Mouse (Mus musculus) CD4-positive helper T cell, adult 2 months (primary cell): ENCODE data around the gene Pdia5.

Experiments
- DNase-seq: peaks from one replicate; pipeline ENCODE4 v3.0.0-alpha.2; 2012; ENCODE audit warnings: low read depth, missing footprints, low spot score

The Pdia5 gene

DNA sequence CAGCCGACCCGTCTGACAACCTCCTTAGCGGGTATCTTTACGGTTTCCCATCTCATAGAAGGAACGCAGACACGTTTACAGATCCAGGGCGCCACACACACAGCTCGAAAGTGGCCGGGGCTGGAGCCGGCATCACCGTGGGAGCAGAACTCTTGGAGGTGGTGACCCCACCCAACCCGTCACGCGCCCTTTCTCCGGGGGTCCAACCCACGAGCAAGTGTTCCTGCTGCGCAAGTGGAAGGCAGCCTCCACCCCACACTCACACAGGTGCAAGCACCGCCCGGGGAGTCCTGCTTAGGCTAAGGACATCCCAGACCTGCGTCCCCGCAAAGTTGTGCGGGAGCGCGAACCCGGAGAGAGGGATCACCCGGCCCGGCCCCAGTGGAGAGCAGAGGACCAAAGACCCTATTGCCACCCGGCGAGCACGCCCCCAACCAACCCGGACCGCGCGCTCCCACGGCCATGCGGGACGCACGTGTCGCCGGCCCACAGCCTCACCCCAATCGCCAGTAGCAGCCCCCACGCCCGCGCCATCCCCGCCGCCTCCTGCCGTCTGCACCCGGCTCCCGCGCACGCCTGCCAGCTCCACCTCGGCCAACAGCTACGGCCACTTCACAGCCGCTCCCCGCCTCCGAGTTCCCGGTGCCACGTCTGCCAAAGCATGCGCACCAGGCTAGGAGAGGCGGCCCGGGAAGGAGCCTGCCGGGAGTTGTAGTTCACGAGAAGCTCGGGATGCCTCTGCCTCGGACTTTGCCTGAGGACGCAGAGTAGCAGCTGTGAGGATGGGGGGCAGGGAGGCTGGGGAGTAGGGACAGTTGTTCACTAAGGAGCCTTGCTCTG is at the start of gene Pdia5:
Gene Pdia5 (minus strand): TSS at position 643 of the 840 bp plus-strand sequence.
- DNase-seq: no peak

DNA sequence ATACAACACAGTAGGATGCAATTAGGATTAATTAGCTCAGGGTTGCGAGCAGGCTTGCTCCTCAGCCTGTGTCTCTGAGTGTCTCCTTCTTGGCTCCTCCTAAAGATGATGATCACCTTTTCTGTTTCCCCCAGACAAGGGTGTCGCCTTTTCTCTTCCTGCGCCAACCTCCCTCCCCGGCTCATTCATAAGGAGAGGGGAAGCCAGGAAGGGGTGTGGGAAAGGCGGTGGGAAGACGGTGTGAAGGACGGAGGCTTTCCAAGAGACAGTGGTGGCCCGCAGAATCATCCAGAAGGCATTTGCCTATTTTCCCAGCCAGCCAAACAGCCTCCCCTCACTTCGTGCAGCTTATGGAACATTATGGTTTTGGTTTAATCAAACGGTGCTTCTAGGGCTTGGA is 48.4 kb upstream of the Pdia5 start:
- no peak for DNase-seq

DNA sequence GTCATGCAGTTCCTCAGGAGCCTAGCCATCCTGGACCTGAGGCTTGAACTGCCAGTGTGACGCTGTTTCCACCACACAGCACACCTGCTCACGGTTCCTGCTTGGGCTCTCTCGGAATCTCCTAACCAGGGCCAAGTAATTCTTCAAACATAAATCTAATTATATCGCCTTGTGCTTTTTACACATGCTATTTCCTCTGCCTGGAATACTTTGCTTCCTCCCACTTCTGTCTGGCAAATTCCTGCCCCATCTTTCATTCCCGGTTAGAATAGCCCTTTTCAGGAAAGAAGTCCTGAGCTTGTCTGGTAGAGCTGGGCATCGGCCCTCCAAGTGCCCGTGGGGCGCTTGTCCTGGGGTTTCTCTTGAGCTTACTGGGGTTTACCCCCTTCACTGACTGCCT is 47.0 kb upstream of the Pdia5 start:
- no peak for DNase-seq

DNA sequence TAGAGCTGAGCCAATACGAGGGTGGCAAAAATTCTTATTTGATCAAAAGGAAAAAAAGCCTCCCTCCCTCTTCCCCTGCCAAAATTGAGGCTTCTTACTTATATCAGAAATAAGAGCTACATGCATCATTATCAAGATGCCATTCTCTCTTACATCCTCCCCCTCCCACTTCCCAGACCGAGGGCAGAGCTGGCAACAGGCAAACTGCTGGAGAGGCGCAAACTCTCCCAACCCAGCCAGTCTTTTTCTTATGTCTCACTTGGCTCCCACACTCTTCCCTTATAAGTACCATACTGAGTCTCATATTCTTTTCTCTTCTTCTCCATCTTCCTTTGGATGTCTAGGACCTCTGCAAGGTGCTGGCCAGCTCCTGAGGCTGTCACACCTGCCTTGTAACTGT is 44.0 kb upstream of the Pdia5 start:
- DNase-seq: no peak

DNA sequence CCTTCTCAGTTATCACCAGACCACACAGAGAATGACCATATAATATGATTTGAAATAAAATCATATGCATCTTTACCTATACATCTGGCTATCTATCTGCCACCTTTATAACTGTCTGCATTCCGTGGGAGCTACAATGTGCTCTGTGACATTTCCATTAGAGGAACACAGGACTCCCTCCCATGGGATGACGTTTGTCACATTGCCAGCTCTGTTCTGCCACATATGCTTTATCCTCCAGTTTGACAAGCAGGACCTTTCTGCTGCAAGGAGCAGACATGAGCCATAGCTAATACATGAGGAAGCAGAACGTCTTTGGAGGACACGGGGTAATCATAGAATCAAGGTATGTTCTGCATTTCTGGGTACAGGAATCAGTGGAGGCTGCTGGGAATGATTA is 33.5 kb upstream of the Pdia5 start:
- no peak for DNase-seq

DNA sequence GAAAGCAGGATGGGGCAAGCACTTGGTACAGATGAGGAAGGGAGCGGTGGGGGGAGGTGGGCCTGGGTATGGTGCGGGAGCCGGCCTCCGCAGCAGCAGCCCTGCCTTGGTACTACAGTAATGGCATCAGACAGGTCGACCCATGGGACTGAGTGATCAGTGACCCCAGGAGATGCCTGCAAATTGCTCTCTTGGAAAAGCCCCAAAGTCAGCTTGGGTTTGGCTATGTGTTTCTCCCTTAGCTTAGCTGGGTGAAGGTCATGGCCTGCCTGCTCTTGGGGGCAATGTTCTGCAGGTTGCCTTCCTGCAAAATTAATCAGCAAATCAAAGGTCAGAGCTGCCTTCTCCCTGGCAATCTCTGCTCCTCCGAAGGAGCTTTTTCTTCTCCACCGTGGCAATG is 28.6 kb upstream of the Pdia5 start:
- DNase-seq: no peak

DNA sequence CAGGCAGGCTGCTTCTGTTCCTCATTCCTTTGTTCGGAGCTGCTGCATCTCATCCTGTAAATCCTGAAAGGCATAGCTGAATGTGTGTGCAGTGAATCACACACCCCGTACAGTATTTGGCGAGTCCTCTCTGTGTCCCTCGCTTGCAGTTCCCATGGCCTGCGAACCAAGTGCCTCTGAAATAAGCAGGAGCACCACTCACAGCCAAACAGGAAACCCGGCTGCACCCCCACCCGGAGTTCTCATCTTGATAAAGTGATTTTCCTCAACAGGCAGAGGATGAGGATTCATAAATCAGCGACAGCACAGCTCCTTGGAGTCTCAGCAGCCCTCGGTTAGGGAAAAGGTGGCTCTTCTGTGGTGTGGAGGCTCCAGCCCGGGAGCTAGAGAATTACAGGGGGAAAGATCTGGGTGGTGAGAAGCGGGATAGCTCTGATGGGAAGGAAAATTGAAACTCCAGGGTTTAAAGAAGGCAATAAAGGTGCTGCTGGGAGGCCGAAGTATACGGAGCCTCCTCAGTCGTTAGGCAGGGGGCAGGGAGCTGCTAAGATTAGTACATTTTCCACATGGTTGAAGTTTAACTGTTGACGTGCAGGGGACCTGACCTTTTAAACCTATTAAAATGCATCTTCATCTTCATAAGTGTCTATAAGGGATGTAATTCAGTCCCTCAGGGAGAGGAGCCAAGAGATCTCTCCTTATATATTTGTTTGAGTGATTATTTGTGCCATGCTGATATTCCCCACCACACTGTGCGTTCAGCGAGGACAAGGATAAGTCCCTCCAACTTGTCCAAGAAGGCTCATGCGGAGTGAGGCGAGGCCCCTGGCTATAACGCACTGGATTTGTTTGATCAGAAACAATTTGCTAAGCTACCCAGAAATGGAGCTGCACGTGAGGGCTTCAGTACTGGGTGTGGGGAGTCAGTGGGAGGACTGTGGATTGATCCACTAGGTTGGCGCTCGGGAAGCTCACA is 27.6 kb upstream of the Pdia5 start:
- DNase-seq: no peak

DNA sequence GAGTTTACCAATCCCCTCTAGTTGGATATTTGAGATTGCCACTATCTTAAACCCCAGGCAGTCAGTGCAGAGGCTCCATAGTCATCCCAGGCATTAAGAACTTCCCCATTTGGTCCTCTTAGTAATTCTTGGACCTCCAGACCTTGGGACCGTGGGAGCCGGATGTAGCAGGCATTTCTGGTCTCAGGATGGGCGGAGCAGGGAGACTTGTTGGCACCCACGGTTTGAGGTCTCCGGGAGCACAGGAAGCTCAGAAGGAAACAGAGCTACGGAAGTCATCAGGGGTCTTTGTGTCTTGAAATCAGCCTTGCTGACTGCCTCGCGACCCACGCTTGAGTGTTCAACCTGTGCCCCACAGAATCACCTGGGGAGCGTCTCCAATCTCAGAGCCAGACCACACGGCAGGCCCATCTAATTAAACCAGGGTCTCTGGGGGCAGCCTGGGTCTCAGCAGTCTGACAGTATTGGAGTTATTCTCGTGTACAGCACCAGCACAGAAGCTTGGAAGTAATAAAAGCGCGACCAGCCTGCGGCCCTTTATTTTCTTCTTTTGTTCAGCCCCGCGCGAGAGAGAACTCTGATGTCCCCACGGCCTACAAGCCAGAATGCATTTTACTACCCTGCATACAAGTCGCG is 25.4 kb upstream of the Pdia5 start:
- no peak for DNase-seq

DNA sequence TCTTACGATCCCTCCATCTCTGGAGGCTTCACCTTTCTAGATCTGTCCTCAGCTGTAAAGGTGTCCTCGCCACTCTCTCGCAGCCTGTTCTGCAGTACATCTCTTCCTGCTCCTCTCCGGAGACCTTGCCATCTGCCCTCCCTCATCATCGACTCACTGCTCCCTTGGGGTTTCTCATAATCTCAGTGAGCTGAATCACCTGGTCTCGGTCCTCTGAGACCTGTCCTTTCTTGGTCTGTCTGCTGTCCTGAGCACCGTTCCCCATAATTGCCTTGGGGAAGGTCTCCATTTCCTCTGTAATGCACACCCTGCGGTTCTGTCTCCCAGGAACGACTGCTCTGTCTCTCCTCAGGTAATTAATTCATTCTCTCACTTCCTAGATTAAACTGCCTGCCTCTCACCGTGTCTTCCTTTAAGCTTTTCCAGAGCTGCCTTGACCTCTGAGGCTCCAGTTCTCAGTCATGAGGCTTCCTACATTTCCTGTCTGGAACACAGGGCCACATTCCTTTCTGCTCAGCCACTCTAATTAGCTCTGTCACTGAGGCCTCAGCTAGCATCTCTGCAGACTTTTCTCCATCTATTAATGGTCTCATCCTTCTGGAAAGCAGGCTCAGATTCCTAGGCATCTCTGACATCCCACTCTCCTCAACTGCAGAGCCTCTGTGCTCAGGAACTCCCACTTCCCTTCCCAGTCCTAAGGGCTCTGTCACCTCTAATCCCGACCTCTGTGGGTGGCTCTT is 18.8 kb upstream of the Pdia5 start:
- DNase-seq: no peak

DNA sequence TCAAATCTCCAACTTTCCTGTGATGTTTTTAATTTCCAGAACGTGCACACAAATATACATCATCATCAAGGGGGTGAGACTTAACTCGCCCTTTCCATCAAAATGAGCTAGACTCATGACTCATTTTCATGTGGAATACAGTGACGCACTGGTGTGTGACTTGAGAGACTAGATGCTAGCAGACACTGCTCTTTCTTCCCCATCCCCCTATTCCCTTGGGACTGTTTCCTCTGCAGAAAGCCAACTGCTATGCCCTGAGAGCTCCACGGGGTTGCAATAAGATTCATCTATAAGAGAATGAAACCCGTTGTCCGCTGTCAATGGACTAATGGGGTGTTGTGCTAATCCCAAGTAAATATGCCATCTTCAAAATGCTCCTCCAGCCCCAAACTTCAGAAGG is 17.9 kb upstream of the Pdia5 start:
- DNase-seq: no peak

DNA sequence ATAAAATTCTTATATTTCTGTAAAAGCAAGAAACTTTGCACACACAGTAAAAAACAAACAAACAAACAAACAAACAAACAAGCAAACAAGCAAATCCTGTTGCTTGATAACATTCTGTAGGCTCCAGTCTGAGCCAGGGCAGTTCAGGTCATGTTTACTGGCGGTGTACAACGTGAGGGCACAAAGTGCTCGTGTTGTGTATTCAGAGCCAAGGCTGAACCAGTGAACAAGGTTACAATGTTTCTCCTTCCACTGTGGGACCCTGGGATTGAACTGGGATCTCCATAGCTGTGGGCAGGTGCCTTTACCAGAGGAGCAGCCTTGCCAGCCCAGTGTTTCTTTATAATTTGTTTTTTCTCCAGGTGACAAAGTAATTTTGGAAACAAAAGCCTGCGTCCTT is 15.1 kb upstream of the Pdia5 start:
- no peak for DNase-seq

DNA sequence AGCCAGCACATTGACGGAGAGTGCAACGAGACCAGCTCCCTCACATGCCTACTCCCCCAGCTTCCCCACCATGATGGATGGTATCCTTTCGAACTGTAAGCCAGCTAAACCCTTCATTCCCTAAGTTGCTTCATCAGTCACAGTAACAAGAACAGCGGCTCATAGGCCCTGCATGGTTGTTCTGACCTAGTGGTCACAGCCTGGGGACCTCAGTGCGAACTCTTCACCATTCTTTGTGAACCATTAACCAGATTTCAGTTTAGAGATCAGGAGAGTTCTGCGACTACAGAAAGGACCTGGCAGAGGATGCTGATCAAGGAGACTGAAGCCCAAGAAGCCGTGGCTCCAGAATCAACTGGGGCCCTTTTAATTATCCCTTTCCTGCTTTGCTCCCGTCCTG is 13.6 kb upstream of the Pdia5 start:
- DNase-seq: no peak

DNA sequence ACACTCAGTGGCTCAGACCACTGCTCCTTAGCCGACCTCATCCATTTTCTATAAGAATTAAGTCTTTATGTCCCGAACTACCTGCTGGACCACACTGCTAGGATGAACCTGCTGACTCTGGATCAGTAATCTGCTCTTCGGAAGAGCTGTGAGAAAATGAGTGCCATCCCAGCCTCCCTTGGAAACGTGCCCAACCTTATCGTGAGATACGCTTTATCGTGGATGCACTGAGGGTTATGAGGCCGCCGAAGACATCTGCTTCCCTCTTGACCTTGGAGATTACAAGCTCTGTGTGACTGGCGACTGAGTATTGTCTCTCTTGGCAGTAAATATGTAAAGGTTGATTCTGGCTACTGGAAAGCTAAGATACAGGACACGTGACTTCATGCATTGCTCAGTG is 11.8 kb upstream of the Pdia5 start:
- DNase-seq: no peak

DNA sequence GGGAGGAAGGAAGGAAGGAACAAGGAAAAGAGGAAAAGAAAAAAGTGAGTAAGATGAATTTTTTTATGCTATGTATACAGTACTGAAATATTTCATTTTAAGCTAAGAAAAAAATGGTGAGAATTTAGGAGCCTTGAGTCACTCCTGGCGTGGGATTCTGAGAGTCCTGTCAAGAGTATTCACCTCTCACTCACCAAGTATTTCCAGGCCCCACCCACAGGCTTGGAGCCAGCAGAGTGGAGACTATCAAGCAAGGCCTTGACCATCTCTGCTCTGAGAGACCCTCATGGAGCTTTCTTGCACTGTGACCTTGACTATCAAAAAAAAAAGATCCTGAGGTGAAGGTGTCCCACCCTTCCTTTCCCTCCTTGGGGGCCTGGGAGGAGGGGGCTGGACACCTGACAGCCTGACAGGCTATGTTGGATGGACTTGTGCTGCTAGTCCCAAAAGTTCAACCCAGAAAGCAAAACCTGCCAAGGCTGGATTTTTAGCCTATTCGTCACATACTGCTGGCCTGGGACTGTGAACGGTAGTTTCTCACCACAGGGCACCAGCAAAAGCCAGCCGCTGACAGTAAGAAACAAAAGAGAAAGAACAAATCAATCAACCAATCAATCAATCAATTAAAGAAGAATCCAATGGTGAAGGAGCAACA is 10.6 kb upstream of the Pdia5 start:
- no peak for DNase-seq

DNA sequence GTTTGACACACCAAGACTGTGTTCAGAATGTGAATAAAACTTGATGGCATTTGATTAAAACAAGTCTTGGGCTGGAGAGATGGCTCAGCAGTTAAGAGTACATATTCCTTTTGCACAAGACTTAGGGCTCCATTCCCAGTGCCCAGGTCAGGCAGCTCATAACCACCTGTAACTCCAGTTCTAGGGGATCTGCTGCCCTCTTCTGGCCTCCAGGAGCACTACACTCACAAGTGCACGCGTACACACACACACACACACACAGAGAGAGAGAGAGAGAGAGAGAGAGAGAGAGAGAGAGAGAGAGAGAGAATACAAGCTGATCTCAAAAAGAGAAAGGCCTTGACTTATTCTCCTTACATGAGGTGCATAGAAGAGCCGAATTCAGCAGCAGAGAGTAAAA is 9.7 kb upstream of the Pdia5 start:
- no peak for DNase-seq

DNA sequence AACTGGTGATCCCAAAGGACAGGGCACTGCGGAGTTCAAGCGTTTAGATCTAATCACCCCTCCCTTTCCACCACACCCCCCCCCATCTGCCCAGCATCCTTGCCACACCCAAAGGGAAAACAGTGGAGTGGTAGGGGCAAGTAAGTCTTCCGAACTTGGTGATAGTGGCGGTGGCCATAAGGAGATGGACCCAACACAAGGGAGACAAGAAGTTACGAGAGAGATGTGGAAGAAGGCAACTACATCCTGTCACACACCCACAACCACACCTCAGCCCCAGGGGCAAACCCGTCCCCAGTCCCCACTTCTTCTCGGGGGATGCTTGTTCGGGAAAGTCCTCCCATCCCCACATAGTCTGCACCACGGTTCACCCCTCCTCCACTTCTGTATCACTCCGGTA is 880 bp downstream of the Pdia5 start:
- DNase-seq: no peak

DNA sequence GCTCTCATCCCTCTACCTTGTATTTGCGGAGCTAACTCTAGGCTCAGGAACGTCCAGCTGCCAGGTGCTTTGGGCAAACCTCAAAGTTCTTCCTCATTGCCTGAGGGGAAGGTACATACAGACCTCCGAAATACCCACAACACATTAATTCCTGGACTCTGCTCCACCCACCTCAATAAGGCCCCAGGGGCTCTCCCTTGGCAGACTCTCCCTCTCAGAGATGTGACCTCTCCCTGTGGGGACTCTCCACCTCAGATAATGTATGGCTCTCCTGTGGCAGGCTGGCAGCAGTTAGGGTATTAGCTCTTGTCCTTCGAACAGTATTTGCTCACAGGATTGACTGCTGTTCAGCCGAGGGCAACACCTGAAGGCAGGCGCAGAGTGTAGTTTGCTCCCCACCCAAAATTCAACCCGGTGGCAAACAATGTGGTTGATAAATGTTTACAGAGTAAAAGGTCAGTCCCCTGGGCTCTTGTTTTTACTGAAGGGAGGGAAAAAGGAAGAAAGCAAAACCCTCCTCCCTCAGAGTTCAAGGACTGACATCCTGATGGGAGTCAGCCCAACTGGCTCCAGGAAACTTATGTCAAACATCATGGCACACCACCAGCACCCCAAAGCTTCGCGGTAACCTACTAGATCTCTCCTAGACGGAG is 1.5 kb downstream of the Pdia5 start:
- DNase-seq: no peak

DNA sequence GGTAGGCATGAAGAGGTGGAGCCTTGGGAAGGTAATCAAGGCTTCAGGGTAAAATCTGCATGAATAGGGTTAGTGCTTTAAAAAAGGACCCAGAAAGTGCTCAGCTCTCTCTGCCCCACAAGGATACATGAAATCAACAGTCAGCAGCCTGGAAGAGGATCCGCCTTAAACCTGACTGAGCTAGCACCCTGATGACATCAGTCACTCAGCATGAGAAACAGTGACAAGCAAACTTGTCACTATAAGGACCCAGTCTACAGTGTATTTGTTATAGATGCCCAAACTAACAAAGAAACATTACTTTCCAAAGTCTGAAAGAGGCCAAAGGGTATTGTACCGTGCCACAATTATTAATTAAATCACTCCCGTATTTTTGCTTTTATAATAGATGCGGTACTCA is 2.9 kb downstream of the Pdia5 start:
- no peak for DNase-seq

DNA sequence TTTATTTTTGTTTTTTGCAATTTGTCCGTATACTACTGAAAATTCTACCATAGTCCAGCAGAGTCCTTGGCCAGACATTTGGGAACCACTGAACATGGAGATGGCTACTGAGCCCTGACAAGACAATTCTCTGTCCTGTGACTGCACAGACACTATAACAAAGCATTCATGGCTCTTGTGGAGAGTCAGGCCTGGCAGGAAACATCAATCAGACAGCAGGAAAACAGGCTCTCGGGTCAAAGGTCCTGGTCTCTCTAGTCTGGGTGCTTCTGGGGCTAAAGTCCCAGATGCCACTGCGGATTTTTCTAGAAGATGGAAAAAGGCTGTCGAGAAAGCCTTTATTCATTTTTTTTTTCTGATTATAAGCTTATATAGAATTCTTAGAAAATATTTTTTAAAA is 3.6 kb downstream of the Pdia5 start:
- DNase-seq: no peak

DNA sequence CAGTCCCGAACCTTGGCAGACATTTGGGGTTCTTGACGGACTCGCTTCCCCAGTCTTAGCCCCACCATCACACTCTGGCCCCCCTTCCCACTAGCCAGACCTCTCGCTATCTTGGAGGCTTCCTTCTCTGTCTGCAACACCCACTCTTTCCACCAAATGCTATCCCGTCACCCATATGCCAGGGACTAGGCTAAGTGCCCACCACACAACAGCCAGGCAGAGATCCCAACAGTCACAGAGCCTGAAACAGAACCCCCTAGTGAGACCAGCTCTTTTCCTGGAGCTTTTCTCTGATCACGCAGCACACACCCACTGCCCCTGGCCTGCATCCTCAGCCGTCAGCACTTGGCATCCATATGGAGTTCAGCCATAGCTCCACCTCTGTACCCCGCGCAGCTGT is 5.0 kb downstream of the Pdia5 start:
- no peak for DNase-seq
